ENCODE assay signal across 9 mouse cellular contexts in genomic region chr14:31434426-31434825, GRCm38 (mm10). TPM values are rescaled to one million over a fixed set of nuclear protein-coding genes. Genes with fewer than 3 reads are reported as not detected.
A peak's percentile ranks its signal among the peaks of the same experiment; 100 is the strongest.
DNase-seq lines count a peak whose midpoint lies in the region; ATAC-seq and TF ChIP-seq lines count a peak whose summit lies in the region.
"Had no signal": no experiment of that assay in that cellular context is flagged by ENCODE, and none has a peak within 500 bp of the region (broad histone marks: within the 10 kb centered on the region; RNA-seq: fewer than 3 reads in every experiment).

No protein-coding gene starts in this region.

- WGBS in liver, adult 2 months = 6% methylated on average over 5 of the region's 5 CpGs
- WGBS in forebrain, embryonic 14.5 days = 72% methylated on average over 5 of the region's 5 CpGs
- WGBS in limb, embryonic 10.5 days = 41% methylated on average over 5 of the region's 5 CpGs
- WGBS in neural tube, embryonic 14.5 days = 41% methylated on average over 5 of the region's 5 CpGs

- no peaks in the 10 kb centered on the region; the same call in 1 of the 2 replicates for H3K36me3 ChIP-seq in liver, adult 2 months (ENCODE audit: control insufficient read depth, insufficient read depth, low read length)
- 0 out of 2 replicates have a peak, but pooled peaks cover 7% of the 10 kb centered on the region for H3K36me3 ChIP-seq in forebrain, embryonic 14.5 days (ENCODE audit: control insufficient read depth, insufficient read depth, low read length)
- peaks cover 29% of the 10 kb centered on the region for H3K36me3 ChIP-seq in limb, embryonic 10.5 days
- H3K36me3 ChIP-seq in neural tube, embryonic 14.5 days (ENCODE audit: control insufficient read depth, insufficient read depth, low read length) = peaks cover 13% of the 10 kb centered on the region; the same call in 1 of the 2 replicates

- ATAC-seq in forebrain, embryonic 14.5 days = no peak
- no peak for ATAC-seq in neural tube, embryonic 14.5 days (ENCODE audit: low read depth)
- ATAC-seq: activated CD4-positive, CD25-positive, alpha-beta regulatory T cell, adult 4 months had no signal

- H3K9me3 ChIP-seq in forebrain, embryonic 14.5 days (replicated peaks; ENCODE audit: control insufficient read depth, low read length) = no peaks in the 10 kb centered on the region
- H3K9me3 ChIP-seq in limb, embryonic 10.5 days (replicated peaks) = no peaks in the 10 kb centered on the region
- H3K9me3 ChIP-seq in neural tube, embryonic 14.5 days (ENCODE audit: control insufficient read depth, low read length) = no peaks in the 10 kb centered on the region

- TF ChIP-seq POLR2A in liver, adult 2 months (IDR thresholded peaks at IDR 0.05; ENCODE audit: extremely low read depth, insufficient read depth, low read length) = no peak

- H3K4me2 ChIP-seq in forebrain, embryonic 14.5 days (ENCODE audit: low read length) = peak overlapping the region; percentile 80
- peak overlapping the region; percentile 55 for H3K4me2 ChIP-seq in neural tube, embryonic 14.5 days (ENCODE audit: low read depth, low read length)

- H3K79me2 ChIP-seq in liver, adult 2 months (ENCODE audit: control insufficient read depth, insufficient read depth, low read length) = peaks cover 12% of the 10 kb centered on the region; the same call in 1 of the 2 replicates

- H3K27ac ChIP-seq in liver, adult 2 months (replicated peaks; ENCODE audit: insufficient read depth, low read depth, low read length) = peak overlapping the region; percentile 97
- H3K27ac ChIP-seq in forebrain, embryonic 14.5 days (ENCODE audit: low read depth, low read length) = no peak overlapping the region
- peak overlapping the region; percentile 96 for H3K27ac ChIP-seq in limb, embryonic 10.5 days
- no peak overlapping the region for H3K27ac ChIP-seq in neural tube, embryonic 14.5 days (ENCODE audit: low read depth, low read length)

- peak overlapping the region; percentile 60; the same call in 1 of the 2 replicates for H3K4me3 ChIP-seq in liver, adult 2 months (ENCODE audit: insufficient read depth, low read depth, low read length)
- H3K4me3 ChIP-seq in forebrain, embryonic 14.5 days (ENCODE audit: low read depth, low read length) = peak overlapping the region; percentile 71
- peak overlapping the region; percentile 89 for H3K4me3 ChIP-seq in limb, embryonic 10.5 days
- H3K4me3 ChIP-seq in neural tube, embryonic 14.5 days (ENCODE audit: low read depth, low read length) = peak overlapping the region; percentile 54

- H3K27me3 ChIP-seq in liver, adult 2 months (ENCODE audit: control insufficient read depth, insufficient read depth, low read length) = no peaks in the 10 kb centered on the region
- no peaks in the 10 kb centered on the region for H3K27me3 ChIP-seq in forebrain, embryonic 14.5 days (replicated peaks; ENCODE audit: control insufficient read depth, insufficient read depth, low read length)
- peaks cover 5% of the 10 kb centered on the region; the same call in 1 of the 2 replicates for H3K27me3 ChIP-seq in limb, embryonic 10.5 days (ENCODE audit: low read depth, poor library complexity, severe bottlenecking)
- H3K27me3 ChIP-seq in neural tube, embryonic 14.5 days (ENCODE audit: control insufficient read depth, insufficient read depth, low read length) = no peaks in the 10 kb centered on the region

- peaks cover 31% of the 10 kb centered on the region for H3K4me1 ChIP-seq in liver, adult 2 months (ENCODE audit: control insufficient read depth, insufficient read depth, low read length)
- peaks cover 8% of the 10 kb centered on the region; the same call in 1 of the 2 replicates for H3K4me1 ChIP-seq in forebrain, embryonic 14.5 days (ENCODE audit: control insufficient read depth, insufficient read depth, low read length)
- H3K4me1 ChIP-seq in limb, embryonic 10.5 days = peaks cover 54% of the 10 kb centered on the region
- H3K4me1 ChIP-seq in neural tube, embryonic 14.5 days (ENCODE audit: control insufficient read depth, insufficient read depth, low read length) = peaks cover 22% of the 10 kb centered on the region; the same call in 1 of the 2 replicates

- no peak for TF ChIP-seq CTCF in liver, adult 2 months (IDR thresholded peaks at IDR 0.05; ENCODE audit: low read depth, low read length)

- peak overlapping the region; percentile 45 for H3K9ac ChIP-seq in liver, adult 2 months (ENCODE audit: low read depth, low read length)
- peak overlapping the region; percentile 46; the same call in 1 of the 2 replicates for H3K9ac ChIP-seq in forebrain, embryonic 14.5 days (ENCODE audit: low read length)
- H3K9ac ChIP-seq in neural tube, embryonic 14.5 days (replicated peaks; ENCODE audit: low read depth, low read length) = peak overlapping the region; percentile 41; the same call in 1 of the 2 replicates

- peak; percentile 94 for DNase-seq in liver, adult 2 months (ENCODE audit: extremely low read depth, low read depth, low spot score)
- DNase-seq in liver = no peak
- peak; percentile 12 for DNase-seq in forebrain, embryonic 14.5 days (ENCODE audit: low spot score)
- DNase-seq in limb, embryonic 10.5 days (ENCODE audit: low spot score) = no peak
- DNase-seq in thymus, postnatal 25 days = no peak
- DNase-seq in right cerebral cortex, postnatal 14 days = no peak
- DNase-seq: gastrocnemius, postnatal 10 days had no signal

RNA-seq across cellular contexts. Expression of gene Sh3bp5, which starts 1.5 kb away (rescaled TPM):
- 37.1 and 37.7 TPM in 2 replicates for total RNA-seq in liver, adult 2 months (2014; rRNA removed)
- polyA plus RNA-seq in liver, adult 2 months (2012; rRNA removed) = 22.6 and 26.1 TPM in 2 replicates
- 33.9 and 44.8 TPM in 2 replicates for polyA plus RNA-seq in forebrain, embryonic 14.5 days (2014; fragmentation: Nextera tagmentation; extraction: Ambion mirVana)
- 43.0 and 47.9 TPM in 2 replicates for polyA plus RNA-seq in limb, embryonic 10.5 days (2016; fragmentation: Nextera tagmentation; extraction: Ambion mirVana)
- polyA plus RNA-seq in neural tube, embryonic 14.5 days (2014; fragmentation: Nextera tagmentation; extraction: Ambion mirVana) = 58.1 and 104 TPM in 2 replicates

RNA-seq across cellular contexts. Expression of gene Eaf1, which starts 59.8 kb away (rescaled TPM):
- 10.8 and 14.6 TPM in 2 replicates for total RNA-seq in liver, adult 2 months (2014; rRNA removed)
- polyA plus RNA-seq in liver, adult 2 months (2012; rRNA removed) = 24.1 and 24.4 TPM in 2 replicates
- 9.7 and 10.1 TPM in 2 replicates for polyA plus RNA-seq in forebrain, embryonic 14.5 days (2014; fragmentation: Nextera tagmentation; extraction: Ambion mirVana)
- 36.9 and 39.7 TPM in 2 replicates for polyA plus RNA-seq in limb, embryonic 10.5 days (2016; fragmentation: Nextera tagmentation; extraction: Ambion mirVana)
- polyA plus RNA-seq in neural tube, embryonic 14.5 days (2014; fragmentation: Nextera tagmentation; extraction: Ambion mirVana) = 8.9 and 12.0 TPM in 2 replicates

Comparison
In these comparisons a context has a peak if more than half of its experiments do, and no peak if none do; other contexts are left out.
1. DNase-seq: peak in liver, adult 2 months (single experiment) and forebrain, embryonic 14.5 days (single experiment); none in liver (single experiment), limb, embryonic 10.5 days (single experiment), thymus, postnatal 25 days (single experiment) and right cerebral cortex, postnatal 14 days (single experiment).
2. H3K27ac ChIP-seq: peak in liver, adult 2 months (single experiment) and limb, embryonic 10.5 days (single experiment); none in forebrain, embryonic 14.5 days (single experiment) and neural tube, embryonic 14.5 days (single experiment).
3. Peak in every context shown above with its lines, with median percentiles within 50 percentile points of each other: H3K4me3 ChIP-seq and H3K9ac ChIP-seq.